Mouse (Mus musculus): ENCODE results near the gene Havcr2. TPM values are rescaled to one million over a fixed set of nuclear protein-coding genes. Genes with fewer than 3 reads are reported as not detected.

The Havcr2 gene
- total and polyA plus RNA-seq, 3 experiments = 1.3 to 2.1 TPM; not detected in 1

DNA sequence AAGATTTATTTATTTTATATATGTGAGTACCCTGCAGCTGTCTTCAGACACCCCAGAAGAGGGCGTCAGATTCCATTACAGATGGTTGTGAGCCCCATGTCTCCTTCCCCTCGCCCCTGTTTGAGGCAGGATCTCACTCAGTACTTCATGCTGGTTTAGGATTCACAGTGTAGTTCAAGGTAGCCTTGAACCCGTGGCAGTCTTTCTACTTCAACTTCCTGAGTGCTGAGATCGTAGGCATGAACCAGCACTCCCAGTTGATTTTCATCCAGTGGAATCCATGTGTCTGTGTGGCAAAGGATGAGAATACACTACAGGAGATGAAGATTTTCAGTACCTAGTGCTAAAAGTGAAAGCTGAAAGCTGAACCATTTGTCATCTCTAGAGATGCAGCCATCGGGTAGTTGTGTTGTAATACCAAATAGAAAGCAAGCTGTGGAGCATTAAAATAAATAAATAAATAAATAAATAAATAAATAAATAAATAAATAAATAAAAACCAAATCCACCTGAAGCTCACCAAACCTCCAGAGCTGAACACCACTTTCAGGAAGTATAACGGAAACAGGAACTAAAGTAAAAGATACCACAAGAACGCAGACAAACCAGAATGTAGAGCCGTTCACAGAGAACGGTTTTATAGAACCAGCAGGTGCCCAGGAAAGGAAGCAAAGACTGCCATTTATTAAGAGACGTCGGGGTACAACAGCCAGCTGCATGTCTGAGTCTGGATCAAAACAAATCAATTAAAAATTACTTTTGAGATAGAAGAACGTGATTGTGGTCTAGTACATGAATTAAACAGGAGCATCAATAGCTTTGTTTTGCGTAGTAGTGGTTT is 6.9 kb upstream of the Havcr2 start:
- H3K4me3 ChIP-seq (ENCODE audit: control insufficient read depth in 1 of 2, insufficient read depth in 1 of 2, low read depth in 2 of 2, low read length in 2 of 2) = peak overlapping the region; percentile 7 to 55
- H3K36me3 ChIP-seq (ENCODE audit: control insufficient read depth in 1 of 2, insufficient read depth in 2 of 2, low read length in 2 of 2) = peaks cover 1 to 30% of the 10 kb centered on the region in 2 experiments; a peak in 3 of 4 replicates
- peak; percentile 87 for DNase-seq (ENCODE audit: low read depth, low spot score)
- peak overlapping the region; percentile 68 for H3K9ac ChIP-seq (ENCODE audit: control insufficient read depth, low read depth, low read length, poor library complexity, severe bottlenecking)
- H3K9me3 ChIP-seq (replicated peaks; ENCODE audit: insufficient read depth, low read length) = no peaks in the 10 kb centered on the region
- peak overlapping the region; percentile 86 for H3K27ac ChIP-seq (ENCODE audit: control insufficient read depth, low read depth, low read length)
- H3K27me3 ChIP-seq (ENCODE audit: control insufficient read depth in 1 of 2, insufficient read depth in 2 of 2, low read length in 2 of 2) = no peaks in the 10 kb centered on the region
- H3K4me1 ChIP-seq (ENCODE audit: control insufficient read depth in 1 of 2, insufficient read depth in 2 of 2, low read length in 2 of 2) = peaks cover 24 to 32% of the 10 kb centered on the region in 2 experiments
- peaks cover 5% of the 10 kb centered on the region for H3K79me2 ChIP-seq (ENCODE audit: control insufficient read depth, insufficient read depth, low read length, poor library complexity)
- no peak for TF ChIP-seq UBTF (IDR thresholded peaks at IDR 0.05; ENCODE audit: borderline replicate concordance, insufficient read depth, low read depth, low read length)
- peak; percentile 77; the same call in 1 of the 2 replicates for TF ChIP-seq TBP (IDR thresholded peaks at IDR 0.05; ENCODE audit: low read depth, low read length)
- TF ChIP-seq ZNF384 (IDR thresholded peaks at IDR 0.05; ENCODE audit: low read depth, low read length) = no peak
- peak; percentile 56 for TF ChIP-seq HCFC1 (IDR thresholded peaks at IDR 0.05; ENCODE audit: low read depth, low read length)
- no peak for TF ChIP-seq TCF12 (IDR thresholded peaks at IDR 0.05; ENCODE audit: low read depth, low read length)
- no peak for TF ChIP-seq MEF2A (IDR thresholded peaks at IDR 0.05; ENCODE audit: extremely low read depth, insufficient replicate concordance, low read depth, low read length, poor library complexity, severe bottlenecking)
- TF ChIP-seq ETS1 (IDR thresholded peaks at IDR 0.05; ENCODE audit: low read depth, low read length) = peak; percentile 32; the same call in 1 of the 2 replicates
- peak; percentile 91; the same call in 1 of the 2 replicates for TF ChIP-seq CHD1 (IDR thresholded peaks at IDR 0.05; ENCODE audit: low read depth, low read length)
- peak; percentile 64 for TF ChIP-seq RAD21 (IDR thresholded peaks at IDR 0.05; ENCODE audit: low read depth, low read length)
- no peak for TF ChIP-seq ZMIZ1 (IDR thresholded peaks at IDR 0.05; ENCODE audit: low read depth, low read length)
- TF ChIP-seq TAL1 (IDR thresholded peaks at IDR 0.05; ENCODE audit: low read length) = no peak
- no peak for TF ChIP-seq GATA1 (IDR thresholded peaks at IDR 0.05; ENCODE audit: low read depth, low read length)
- TF ChIP-seq MYC (IDR thresholded peaks at IDR 0.05; ENCODE audit: low read depth, low read length) = 0 out of 2 replicates have a peak, but pooled peaks have one; percentile 25
- no peak for TF ChIP-seq POLR2AphosphoS5 (IDR thresholded peaks at IDR 0.05; ENCODE audit: borderline replicate concordance, low read depth, low read length)
- peak; percentile 89 for TF ChIP-seq ELF1 (IDR thresholded peaks at IDR 0.05; ENCODE audit: low read depth, low read length)
- no peak for TF ChIP-seq KAT2A (conservative IDR thresholded peaks at IDR 0.05; ENCODE audit: low read depth, low read length)
- no peak for TF ChIP-seq MAX (IDR thresholded peaks at IDR 0.05; ENCODE audit: low read length)
- TF ChIP-seq POLR2A (IDR thresholded peaks at IDR 0.05; ENCODE audit: control insufficient read depth in 1 of 2, insufficient read depth in 1 of 2, low read depth in 1 of 2, low read length in 2 of 2, poor library complexity in 1 of 2) = peak in 1 of 2 experiments; percentile 77; a peak in 2 of 4 replicates
- peak; percentile 52 for TF ChIP-seq SMC3 (IDR thresholded peaks at IDR 0.05; ENCODE audit: low read depth, low read length)
- no peak for TF ChIP-seq MAZ (IDR thresholded peaks at IDR 0.05; ENCODE audit: low read depth, low read length)
- no peak for TF ChIP-seq MYB (IDR thresholded peaks at IDR 0.05; ENCODE audit: low read depth, low read length)
- TF ChIP-seq BHLHE40 (IDR thresholded peaks at IDR 0.05; ENCODE audit: borderline replicate concordance, low read depth, low read length) = no peak; the same call in 1 of the 2 replicates
- TF ChIP-seq NELFE (IDR thresholded peaks at IDR 0.05; ENCODE audit: low read depth, low read length) = peak; percentile 44
- no peak for TF ChIP-seq JUND (IDR thresholded peaks at IDR 0.05; ENCODE audit: low read depth, low read length)
- peak; percentile 84 for TF ChIP-seq SIN3A (IDR thresholded peaks at IDR 0.05; ENCODE audit: low read length)
- TF ChIP-seq GABPA (IDR thresholded peaks at IDR 0.05; ENCODE audit: low read depth, low read length) = no peak
- TF ChIP-seq USF2 (IDR thresholded peaks at IDR 0.05; ENCODE audit: borderline replicate concordance in 1 of 2, insufficient read depth in 1 of 2, low read depth in 1 of 2, low read length in 2 of 2) = no peak
- 0 out of 2 replicates have a peak, but pooled peaks have one; percentile 28 for TF ChIP-seq RCOR1 (IDR thresholded peaks at IDR 0.05; ENCODE audit: low read depth, low read length)
- no peak for TF ChIP-seq E2F4 (IDR thresholded peaks at IDR 0.05; ENCODE audit: borderline replicate concordance, low read depth, low read length)
- TF ChIP-seq NRF1 (IDR thresholded peaks at IDR 0.05; ENCODE audit: insufficient read depth, low read depth, low read length, poor library complexity, severe bottlenecking) = no peak
- no peak for TF ChIP-seq MAFK (IDR thresholded peaks at IDR 0.05; ENCODE audit: borderline replicate concordance, low read depth, low read length)
- TF ChIP-seq CTCF (IDR thresholded peaks at IDR 0.05 in 2 of 3, conservative IDR thresholded peaks at IDR 0.05 in 1 of 3; ENCODE audit: control insufficient read depth in 1 of 3, insufficient read depth in 1 of 3, low read depth in 2 of 3, low read length in 3 of 3, poor library complexity in 1 of 3, severe bottlenecking in 1 of 3) = peak in 2 of 3 experiments; percentile 42 to 61; a peak in 4 of 6 replicates
- TF ChIP-seq ZKSCAN1 (IDR thresholded peaks at IDR 0.05; ENCODE audit: low read depth, low read length) = no peak
- no peak for TF ChIP-seq CHD2 (IDR thresholded peaks at IDR 0.05; ENCODE audit: low read length)
- TF ChIP-seq MXI1 (IDR thresholded peaks at IDR 0.05; ENCODE audit: low read depth, low read length) = peak; percentile 62
